Mouse (Mus musculus): Measurements from ENCODE around the gene E2f3.

- TF ChIP-seq POLR2A (IDR thresholded peaks at IDR 0.05; ENCODE audit: insufficient read depth, low read depth, low read length), result no peak
- no peak for TF ChIP-seq CTCF (IDR thresholded peaks at IDR 0.05)
- TF ChIP-seq EP300 (IDR thresholded peaks at IDR 0.05; ENCODE audit: insufficient read depth, low read depth, low read length), result no peak
These were observed 21.8 kb downstream of the E2f3 start for GRCm38 (mm10) chr13:29964087-29964486.
